Mouse (Mus musculus): ENCODE measurements around the gene Btbd8. TPM values are rescaled to one million over a fixed set of nuclear protein-coding genes. Genes with fewer than 3 reads are reported as not detected.

Gene Btbd8
- polyA plus RNA-seq, 1 experiment from 2014 or later, result 5.3 TPM

GRCm38 (mm10) chr5:107497519-107498501 lies 60.0 kb downstream of the Btbd8 start:
- H3K9ac ChIP-seq (ENCODE audit: low read length), result no peak overlapping the region
- H3K27ac ChIP-seq (replicated peaks; ENCODE audit: low read depth, low read length), result no peak overlapping the region
- no peak for ATAC-seq (ENCODE audit: insufficient number of reproducible peaks, low FRiP score, low TSS enrichment, low read depth)
- 76% methylated on average over 10 of the region's 10 CpGs for WGBS
- H3K4me2 ChIP-seq (ENCODE audit: low read depth, severe bottlenecking), result no peak overlapping the region
- 0 out of 2 replicates have a peak, but pooled peaks cover 2% of the 10 kb centered on the region for H3K4me1 ChIP-seq (ENCODE audit: control insufficient read depth, insufficient read depth, low read length)
- no peaks in the 10 kb centered on the region for H3K27me3 ChIP-seq (ENCODE audit: control insufficient read depth, insufficient read depth, low read length)
- H3K9me3 ChIP-seq (ENCODE audit: control insufficient read depth, low read length), result no peaks in the 10 kb centered on the region
- H3K4me3 ChIP-seq (ENCODE audit: low read depth, low read length), result no peak overlapping the region
- H3K36me3 ChIP-seq (ENCODE audit: control insufficient read depth, insufficient read depth, low read length), result no peaks in the 10 kb centered on the region
- DNase-seq (ENCODE audit: low spot score), result no peak

GRCm38 (mm10) chr5:107498806-107499310 lies 61.1 kb downstream of the Btbd8 start:
- Histone ChIP-seq H3K4me2 (ENCODE audit: low read depth, severe bottlenecking) (no peak overlapping the region), H3K36me3 (ENCODE audit: control insufficient read depth, insufficient read depth, low read length) (no peaks in the 10 kb centered on the region), H3K4me3 (ENCODE audit: low read depth, low read length) (no peak overlapping the region), H3K9ac (ENCODE audit: low read length) (no peak overlapping the region), H3K9me3 (ENCODE audit: control insufficient read depth, low read length) (no peaks in the 10 kb centered on the region), H3K27me3 (ENCODE audit: control insufficient read depth, insufficient read depth, low read length) (no peaks in the 10 kb centered on the region), H3K4me1 (ENCODE audit: control insufficient read depth, insufficient read depth, low read length) (0 out of 2 replicates have a peak, but pooled peaks cover 2% of the 10 kb centered on the region), H3K27ac (replicated peaks; ENCODE audit: low read depth, low read length) (no peak overlapping the region)
- ATAC-seq (ENCODE audit: insufficient number of reproducible peaks, low FRiP score, low TSS enrichment, low read depth) (no peak), DNase-seq (ENCODE audit: low spot score) (no peak)
- 64% methylated on average over 5 of the region's 5 CpGs for WGBS

DNA sequence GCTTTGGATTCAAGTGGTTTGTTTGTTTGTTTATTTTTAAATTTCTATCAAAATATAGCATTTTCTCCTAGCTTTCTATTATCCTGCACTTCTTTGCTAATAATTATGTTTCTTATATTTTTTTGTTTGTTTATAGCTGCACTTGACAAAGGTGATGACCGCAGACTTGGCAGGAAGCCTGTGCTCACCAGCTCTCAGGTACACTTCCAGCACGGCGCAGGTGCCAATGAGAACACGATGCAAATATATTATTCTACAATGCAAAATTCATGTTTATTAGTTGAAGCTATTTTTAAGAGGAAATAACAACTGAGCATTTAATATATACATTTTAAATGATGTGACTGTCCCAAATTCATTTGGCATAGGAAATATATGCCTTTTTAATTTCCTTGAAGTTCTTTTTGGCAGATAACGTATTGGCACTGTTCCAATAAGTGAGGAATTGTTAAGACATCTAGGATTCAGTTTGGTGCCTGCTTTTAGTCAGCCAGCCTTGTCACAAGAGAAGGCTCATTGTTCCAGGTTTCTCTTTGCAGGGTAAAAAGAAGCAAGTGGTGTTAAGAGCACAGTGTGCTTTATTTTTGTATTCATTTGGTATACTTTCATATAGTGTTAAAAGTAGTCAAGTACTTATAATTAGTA lies 62.2 kb downstream of the Btbd8 start:
- Histone ChIP-seq H3K4me3 (ENCODE audit: low read depth, low read length) (no peak overlapping the region), H3K9ac (ENCODE audit: low read length) (no peak overlapping the region), H3K27ac (replicated peaks; ENCODE audit: low read depth, low read length) (no peak overlapping the region), H3K4me1 (ENCODE audit: control insufficient read depth, insufficient read depth, low read length) (0 out of 2 replicates have a peak, but pooled peaks cover 2% of the 10 kb centered on the region), H3K27me3 (ENCODE audit: control insufficient read depth, insufficient read depth, low read length) (no peaks in the 10 kb centered on the region), H3K36me3 (ENCODE audit: control insufficient read depth, insufficient read depth, low read length) (no peaks in the 10 kb centered on the region), H3K9me3 (ENCODE audit: control insufficient read depth, low read length) (no peaks in the 10 kb centered on the region), H3K4me2 (ENCODE audit: low read depth, severe bottlenecking) (no peak overlapping the region)
- WGBS, result 92% methylated on average over 5 of the region's 5 CpGs
- ATAC-seq (ENCODE audit: insufficient number of reproducible peaks, low FRiP score, low TSS enrichment, low read depth) (no peak), DNase-seq (ENCODE audit: low spot score) (no peak)

- H3K4me1 ChIP-seq (ENCODE audit: control insufficient read depth, insufficient read depth, low read length), result 0 out of 2 replicates have a peak, but pooled peaks cover 2% of the 10 kb centered on the region
- no peak for ATAC-seq (ENCODE audit: insufficient number of reproducible peaks, low FRiP score, low TSS enrichment, low read depth)
Measured at GRCm38 (mm10) chr5:107500741-107501140, 62.9 kb downstream of the Btbd8 start.

DNA sequence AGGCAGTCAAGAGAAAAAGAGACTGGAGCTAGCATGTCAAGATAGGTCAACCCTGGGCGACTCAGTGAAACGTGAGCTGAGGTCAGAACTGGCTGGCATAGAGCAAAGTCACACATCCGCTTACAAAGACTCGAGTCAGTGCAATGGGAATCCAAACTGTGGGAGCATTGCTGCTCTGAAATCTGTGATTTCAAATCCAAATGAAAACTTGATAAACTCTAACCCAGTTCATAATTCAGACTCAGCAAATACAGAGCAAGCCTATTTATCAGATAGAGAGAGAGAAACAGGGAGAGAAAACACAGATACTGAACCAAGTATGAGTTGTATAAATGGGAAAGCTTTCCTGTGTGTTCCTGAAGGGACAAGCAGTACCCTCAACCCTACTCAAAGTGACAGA lies 69.5 kb downstream of the Btbd8 start, which contains the start of gene Gm42669:
Gm42669 (plus strand) TSS at position 301 of the 400 bp plus-strand sequence.
- no peak for DNase-seq (ENCODE audit: low spot score)
- ATAC-seq (ENCODE audit: insufficient number of reproducible peaks, low FRiP score, low TSS enrichment, low read depth), result no peak
- WGBS, result 75% methylated on average over 4 of the region's 4 CpGs

More at GRCm38 (mm10) chr5:107500741-107501140, 62.9 kb downstream of the Btbd8 start:
- 91% methylated on average over 1 of the region's 1 CpGs for WGBS
- Histone ChIP-seq H3K36me3 (ENCODE audit: control insufficient read depth, insufficient read depth, low read length) (no peaks in the 10 kb centered on the region), H3K9ac (ENCODE audit: low read length) (no peak overlapping the region), H3K9me3 (ENCODE audit: control insufficient read depth, low read length) (no peaks in the 10 kb centered on the region), H3K4me2 (ENCODE audit: low read depth, severe bottlenecking) (no peak overlapping the region), H3K27me3 (ENCODE audit: control insufficient read depth, insufficient read depth, low read length) (no peaks in the 10 kb centered on the region), H3K4me3 (ENCODE audit: low read depth, low read length) (no peak overlapping the region), H3K27ac (replicated peaks; ENCODE audit: low read depth, low read length) (no peak overlapping the region)
- no peak for DNase-seq (ENCODE audit: low spot score)

DNA sequence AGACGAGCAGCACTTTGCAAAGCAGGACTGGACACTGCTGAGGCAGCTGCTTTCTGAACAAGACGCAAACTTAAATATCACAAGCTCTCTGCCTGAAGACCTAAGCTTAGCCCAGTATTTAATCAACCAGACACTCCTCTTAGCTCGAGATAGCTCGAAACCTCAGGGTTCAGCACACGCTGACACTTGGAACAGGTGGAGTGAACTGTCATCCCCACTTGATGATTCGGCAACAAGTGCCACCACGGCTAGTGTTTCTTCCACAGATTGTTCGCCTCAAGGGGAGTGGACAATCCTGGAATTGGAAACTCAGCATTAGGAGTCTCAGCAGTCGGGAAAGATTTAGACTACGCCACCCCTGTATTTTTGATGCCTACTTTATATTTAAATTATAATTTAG lies 72.7 kb downstream of the Btbd8 start:
- no peak for ATAC-seq (ENCODE audit: insufficient number of reproducible peaks, low FRiP score, low TSS enrichment, low read depth)
- Histone ChIP-seq H3K36me3 (ENCODE audit: control insufficient read depth, insufficient read depth, low read length) (no peaks in the 10 kb centered on the region; the same call in 1 of the 2 replicates), H3K27me3 (ENCODE audit: control insufficient read depth, insufficient read depth, low read length) (no peaks in the 10 kb centered on the region), H3K9ac (ENCODE audit: low read length) (no peak overlapping the region), H3K27ac (replicated peaks; ENCODE audit: low read depth, low read length) (no peak overlapping the region), H3K4me1 (ENCODE audit: control insufficient read depth, insufficient read depth, low read length) (no peaks in the 10 kb centered on the region), H3K4me2 (ENCODE audit: low read depth, severe bottlenecking) (no peak overlapping the region), H3K9me3 (ENCODE audit: control insufficient read depth, low read length) (no peaks in the 10 kb centered on the region), H3K4me3 (ENCODE audit: low read depth, low read length) (no peak overlapping the region)
- DNase-seq (ENCODE audit: low spot score), result no peak
- WGBS, result 88% methylated on average over 10 of the region's 10 CpGs

More for the DNA sequence above, 69.5 kb downstream of the Btbd8 start, which contains the start of gene Gm42669:
- H3K27me3 ChIP-seq (ENCODE audit: control insufficient read depth, insufficient read depth, low read length), result no peaks in the 10 kb centered on the region
- no peak within 1 kb of the TSS for H3K4me2 ChIP-seq (ENCODE audit: low read depth, severe bottlenecking)
- H3K4me1 ChIP-seq (ENCODE audit: control insufficient read depth, insufficient read depth, low read length), result no peaks in the 10 kb centered on the region
- no peak within 1 kb of the TSS for H3K9ac ChIP-seq (ENCODE audit: low read length)
- H3K36me3 ChIP-seq (ENCODE audit: control insufficient read depth, insufficient read depth, low read length), result no peaks in the 10 kb centered on the region; the same call in 1 of the 2 replicates
- H3K4me3 ChIP-seq (ENCODE audit: low read depth, low read length), result no peak within 1 kb of the TSS
- H3K27ac ChIP-seq (replicated peaks; ENCODE audit: low read depth, low read length), result no peak within 1 kb of the TSS
- H3K9me3 ChIP-seq (ENCODE audit: control insufficient read depth, low read length), result no peaks in the 10 kb centered on the region

DNA sequence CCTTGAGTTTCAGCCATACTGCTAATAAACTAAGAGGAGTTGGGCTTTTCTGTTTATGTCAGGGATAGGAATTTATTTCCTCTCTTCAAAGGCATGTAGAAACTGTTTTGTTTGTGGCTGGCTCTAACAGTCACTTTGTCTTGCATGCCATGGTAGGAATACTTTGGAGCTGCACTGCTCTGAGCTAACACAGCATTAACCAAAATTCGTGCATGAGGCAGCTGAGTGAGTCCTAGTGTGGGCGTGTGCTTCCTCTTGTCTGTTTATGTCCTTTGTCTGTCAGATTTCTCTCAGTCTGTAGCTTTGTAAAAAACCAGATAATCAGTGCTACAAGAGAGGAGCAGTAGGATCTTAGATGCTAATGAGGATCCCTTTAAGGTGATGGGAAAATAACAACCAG lies 73.5 kb downstream of the Btbd8 start:
- no peaks in the 10 kb centered on the region for H3K9me3 ChIP-seq (ENCODE audit: control insufficient read depth, low read length)
- no peaks in the 10 kb centered on the region for H3K4me1 ChIP-seq (ENCODE audit: control insufficient read depth, insufficient read depth, low read length)
- no peak overlapping the region for H3K27ac ChIP-seq (replicated peaks; ENCODE audit: low read depth, low read length)
- ATAC-seq (ENCODE audit: insufficient number of reproducible peaks, low FRiP score, low TSS enrichment, low read depth) (no peak), DNase-seq (ENCODE audit: low spot score) (no peak)
- 59% methylated on average over 2 of the region's 2 CpGs for WGBS
- H3K4me2 ChIP-seq (ENCODE audit: low read depth, severe bottlenecking), result no peak overlapping the region
- no peaks in the 10 kb centered on the region; the same call in 1 of the 2 replicates for H3K36me3 ChIP-seq (ENCODE audit: control insufficient read depth, insufficient read depth, low read length)
- no peak overlapping the region for H3K9ac ChIP-seq (ENCODE audit: low read length)
- H3K4me3 ChIP-seq (ENCODE audit: low read depth, low read length), result no peak overlapping the region
- no peaks in the 10 kb centered on the region for H3K27me3 ChIP-seq (ENCODE audit: control insufficient read depth, insufficient read depth, low read length)

- Histone ChIP-seq H3K4me2 (ENCODE audit: low read depth, severe bottlenecking) (no peak overlapping the region), H3K4me1 (ENCODE audit: control insufficient read depth, insufficient read depth, low read length) (no peaks in the 10 kb centered on the region), H3K27ac (replicated peaks; ENCODE audit: low read depth, low read length) (no peak overlapping the region), H3K27me3 (ENCODE audit: control insufficient read depth, insufficient read depth, low read length) (no peaks in the 10 kb centered on the region), H3K9ac (ENCODE audit: low read length) (no peak overlapping the region), H3K36me3 (ENCODE audit: control insufficient read depth, insufficient read depth, low read length) (no peaks in the 10 kb centered on the region), H3K9me3 (ENCODE audit: control insufficient read depth, low read length) (no peaks in the 10 kb centered on the region), H3K4me3 (ENCODE audit: low read depth, low read length) (no peak overlapping the region)
- 54% methylated on average over 7 of the region's 7 CpGs for WGBS
- DNase-seq (ENCODE audit: low spot score), result peak; percentile 72
- no peak for ATAC-seq (ENCODE audit: insufficient number of reproducible peaks, low FRiP score, low TSS enrichment, low read depth)
Measured at GRCm38 (mm10) chr5:107513583-107513982, 75.8 kb downstream of the Btbd8 start.

Data from limb, embryonic 11.5 days (tissue).